Mouse (Mus musculus) forebrain, embryonic 13.5 days (tissue): ENCODE results near the gene Gpr180. TPM values are rescaled to one million over a fixed set of nuclear protein-coding genes. Genes with fewer than 3 reads are reported as not detected.
A peak's percentile ranks its signal among the peaks of the same experiment; 100 is the strongest.

Experiments
- ATAC-seq: fragments of 200-750 bp; cut with Nextera tagmentation; 2 replicates; pipeline ENCODE4 v1.8.0; 2017
- H3K27ac ChIP-seq: fragments of 300-500 bp; sonication (generic); 2 replicates; pipeline ENCODE4 v1.5.1; 2015; ENCODE audit warnings: inconsistent platforms, mild to moderate bottlenecking, moderate library complexity
- H3K27me3 ChIP-seq: fragments of 300-500 bp; sonication (generic); 2 replicates; pipeline ENCODE4 v1.6.1; 2015; ENCODE audit warnings: mild to moderate bottlenecking, inconsistent platforms
- H3K36me3 ChIP-seq: fragments of 300-500 bp; sonication (generic); 2 replicates; pipeline ENCODE4 v1.6.1; 2015; ENCODE audit warnings: mild to moderate bottlenecking, inconsistent platforms; ENCODE audit not compliant: poor library complexity, severe bottlenecking
- H3K4me1 ChIP-seq: fragments of 300-500 bp; sonication (generic); 2 replicates; pipeline ENCODE4 v1.6.1; 2015; ENCODE audit warnings: inconsistent platforms
- H3K4me2 ChIP-seq: fragments of 300-500 bp; sonication (generic); 2 replicates; pipeline ENCODE4 v1.6.1; 2015; ENCODE audit warnings: inconsistent platforms, mild to moderate bottlenecking, moderate library complexity
- H3K4me3 ChIP-seq: fragments of 300-500 bp; sonication (generic); 2 replicates; pipeline ENCODE4 v1.5.1; 2015; ENCODE audit warnings: mild to moderate bottlenecking, inconsistent platforms
- H3K9ac ChIP-seq: fragments of 300-500 bp; sonication (generic); 2 replicates; pipeline ENCODE4 v1.6.1; 2015; ENCODE audit warnings: mild to moderate bottlenecking, inconsistent platforms
- H3K9me3 ChIP-seq: fragments of 300-500 bp; sonication (generic); replicated peaks from 2 replicates; pipeline ENCODE4 v1.6.1; 2016; ENCODE audit warnings: inconsistent platforms
- WGBS: fragments of 180-500 bp; shearing (Covaris S2); methylation state at CpG from one replicate; pipeline ENCODE4 v1.1.7; 2015; 5-methylcytosine and 5-hydroxymethylcytosine counted together
- polyA plus RNA-seq: library from polyadenylated mRNA; unstranded; fragments of >200 nt; fragmentation: Nextera tagmentation; extraction: Ambion mirVana; gene quantifications from 2 replicates; pipeline ENCODE4 v1.2.1, GENCODE M21; 2015

Gpr180 gene
- polyA plus RNA-seq, 1 experiment from 2014 or later: 28.1 TPM

DNA sequence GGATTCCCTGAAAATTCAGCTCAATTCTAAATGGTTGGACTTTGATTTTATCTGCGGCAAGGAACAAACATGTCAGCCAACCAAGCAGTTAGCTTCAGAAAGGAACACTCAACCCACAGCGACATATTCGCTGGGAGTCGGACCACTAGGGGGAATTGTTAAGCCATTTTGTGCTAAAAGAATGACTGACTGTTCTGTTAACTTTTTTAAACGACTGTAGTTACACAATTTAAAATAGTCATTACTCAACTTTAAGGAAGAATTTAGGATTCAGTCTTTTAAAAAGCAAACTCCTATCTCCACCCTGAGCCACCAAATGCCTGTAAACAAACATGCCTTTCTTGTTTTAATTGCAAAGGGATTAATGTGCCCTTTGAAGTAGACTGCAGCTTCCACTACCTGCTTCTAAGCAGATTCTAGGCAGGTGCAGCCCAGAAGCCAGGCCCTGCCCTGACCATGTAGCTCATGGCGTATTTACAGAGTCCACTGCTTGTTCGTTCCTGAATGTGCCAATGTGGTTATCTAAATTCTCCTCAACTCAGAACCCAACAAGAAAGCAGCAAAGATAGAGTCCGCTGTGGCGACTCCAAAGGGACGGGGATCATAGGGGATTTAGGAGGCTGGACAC is 56.2 kb downstream of the Gpr180 start:
- Histone ChIP-seq H3K27ac (no peak overlapping the region), H3K4me1 (peaks cover 8% of the 10 kb centered on the region), H3K36me3 (no peaks in the 10 kb centered on the region), H3K9ac (no peak overlapping the region), H3K27me3 (peaks cover 38% of the 10 kb centered on the region), H3K9me3 (no peaks in the 10 kb centered on the region), H3K4me2 (peak overlapping the region; percentile 26), H3K4me3 (no peak overlapping the region)
- ATAC-seq: no peak
- 19% methylated on average over 10 of the region's 10 CpGs for WGBS

GRCm38 (mm10) chr14:118193663-118194062 is 56.7 kb downstream of the Gpr180 start:
- Histone ChIP-seq H3K4me2 (peak overlapping the region; percentile 26), H3K9me3 (no peaks in the 10 kb centered on the region), H3K27ac (no peak overlapping the region), H3K27me3 (peaks cover 38% of the 10 kb centered on the region), H3K4me3 (no peak overlapping the region), H3K9ac (no peak overlapping the region), H3K4me1 (peaks cover 8% of the 10 kb centered on the region), H3K36me3 (no peaks in the 10 kb centered on the region)
- 11% methylated on average over 10 of the region's 10 CpGs for WGBS
- ATAC-seq: no peak

- Histone ChIP-seq H3K27me3 (peaks cover 40% of the 10 kb centered on the region), H3K4me3 (no peak overlapping the region), H3K4me2 (0 out of 2 replicates have a peak overlapping the region, but pooled peaks have one; percentile 18), H3K27ac (no peak overlapping the region), H3K4me1 (peaks cover 8% of the 10 kb centered on the region), H3K9me3 (no peaks in the 10 kb centered on the region), H3K36me3 (no peaks in the 10 kb centered on the region), H3K9ac (no peak overlapping the region)
- WGBS: 51% methylated on average over 13 of the region's 13 CpGs
- ATAC-seq: no peak
Measured at GRCm38 (mm10) chr14:118194219-118194914, 57.4 kb downstream of the Gpr180 start.

DNA sequence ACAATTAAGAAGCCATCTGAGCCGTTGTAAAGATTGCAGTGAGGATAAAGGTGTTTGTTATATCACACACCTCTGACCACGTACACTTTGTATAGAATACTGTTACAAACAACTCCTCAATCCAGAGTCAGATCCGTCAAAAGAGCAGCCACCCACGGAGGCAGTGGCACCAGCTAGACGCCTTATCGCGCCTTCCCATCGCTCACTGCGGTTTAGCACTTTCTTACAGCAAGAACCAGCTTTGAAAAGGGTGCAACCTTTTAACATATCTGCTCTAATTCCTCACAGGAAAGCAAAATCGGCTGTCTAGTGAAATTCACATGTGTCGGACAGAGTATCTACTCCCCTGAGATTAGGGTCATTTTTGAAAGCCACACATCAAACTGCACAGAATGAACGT is 60.1 kb downstream of the Gpr180 start:
- no peak overlapping the region for H3K27ac ChIP-seq
- no peak overlapping the region for H3K9ac ChIP-seq
- H3K4me1 ChIP-seq: peaks cover 8% of the 10 kb centered on the region
- WGBS: 68% methylated on average over 12 of the region's 12 CpGs
- H3K4me2 ChIP-seq: no peak overlapping the region
- H3K27me3 ChIP-seq: peaks cover 42% of the 10 kb centered on the region
- ATAC-seq: no peak
- no peaks in the 10 kb centered on the region for H3K9me3 ChIP-seq
- no peak overlapping the region for H3K4me3 ChIP-seq
- no peaks in the 10 kb centered on the region for H3K36me3 ChIP-seq

- H3K4me3 ChIP-seq: no peak overlapping the region
- no peaks in the 10 kb centered on the region for H3K36me3 ChIP-seq
- no peaks in the 10 kb centered on the region for H3K4me1 ChIP-seq
- H3K4me2 ChIP-seq: no peak overlapping the region
- 88% methylated on average over 3 of the region's 3 CpGs for WGBS
- H3K9ac ChIP-seq: no peak overlapping the region
- H3K27me3 ChIP-seq: peaks cover 22% of the 10 kb centered on the region
- H3K27ac ChIP-seq: no peak overlapping the region
- H3K9me3 ChIP-seq: 0 out of 2 replicates have a peak, but pooled peaks cover 3% of the 10 kb centered on the region
- no peak for ATAC-seq
Measured at GRCm38 (mm10) chr14:118200731-118201130, 63.8 kb downstream of the Gpr180 start.

DNA sequence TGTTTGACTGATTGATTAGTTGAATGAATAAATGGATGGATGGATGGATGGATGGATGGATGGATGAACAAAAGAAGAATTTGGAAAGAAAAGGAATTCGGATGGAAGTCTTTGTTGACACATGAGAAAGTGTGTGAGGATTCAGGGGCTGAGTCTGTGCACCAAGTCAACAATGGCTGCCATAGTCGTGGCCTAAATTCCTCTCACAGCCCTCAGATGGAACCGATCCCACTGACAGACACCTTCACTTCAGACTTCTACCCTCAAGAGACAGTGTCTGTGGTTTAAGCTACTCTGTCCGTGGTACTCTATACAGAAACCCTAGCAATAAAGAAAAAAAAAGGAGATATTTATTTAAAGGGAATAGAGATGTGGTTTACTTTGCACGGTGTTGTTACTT is 65.0 kb downstream of the Gpr180 start:
- H3K36me3 ChIP-seq: no peaks in the 10 kb centered on the region
- H3K4me2 ChIP-seq: no peak overlapping the region
- H3K9ac ChIP-seq: no peak overlapping the region
- peaks cover 11% of the 10 kb centered on the region; the same call in 1 of the 2 replicates for H3K27me3 ChIP-seq
- H3K4me1 ChIP-seq: no peaks in the 10 kb centered on the region
- no peak overlapping the region for H3K4me3 ChIP-seq
- no peak overlapping the region for H3K27ac ChIP-seq
- WGBS: 90% methylated on average over 5 of the region's 5 CpGs
- 0 out of 2 replicates have a peak, but pooled peaks cover 3% of the 10 kb centered on the region for H3K9me3 ChIP-seq
- ATAC-seq: no peak

DNA sequence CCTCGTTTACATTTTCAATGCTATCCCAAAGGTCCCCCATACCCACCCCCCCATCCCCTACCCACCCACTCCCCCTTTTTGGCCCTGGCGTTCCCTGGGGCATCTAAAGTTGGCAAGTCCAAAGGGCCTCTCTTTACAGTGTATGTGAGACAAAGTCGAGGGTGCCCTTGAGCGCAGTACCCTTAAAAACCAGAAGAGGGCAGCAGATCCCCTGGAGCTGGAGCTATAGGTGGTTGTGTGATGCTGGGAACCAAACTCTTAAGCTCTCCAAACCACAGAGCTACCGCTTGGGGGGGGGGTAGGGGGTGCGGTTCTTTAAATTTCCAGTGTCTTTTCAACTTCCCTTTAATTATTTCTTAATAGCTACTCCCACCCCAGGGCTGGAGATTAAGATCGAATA is 66.1 kb downstream of the Gpr180 start:
- no peak overlapping the region for H3K9ac ChIP-seq
- H3K27ac ChIP-seq: no peak overlapping the region
- H3K4me3 ChIP-seq: no peak overlapping the region
- ATAC-seq: no peak
- 0 out of 2 replicates have a peak, but pooled peaks cover 5% of the 10 kb centered on the region for H3K27me3 ChIP-seq
- 84% methylated on average over 7 of the region's 7 CpGs for WGBS
- peaks cover 6% of the 10 kb centered on the region for H3K9me3 ChIP-seq
- no peaks in the 10 kb centered on the region for H3K36me3 ChIP-seq
- H3K4me2 ChIP-seq: no peak overlapping the region
- no peaks in the 10 kb centered on the region for H3K4me1 ChIP-seq

- no peak overlapping the region for H3K4me2 ChIP-seq
- peaks cover 12% of the 10 kb centered on the region for H3K27me3 ChIP-seq
- no peak overlapping the region for H3K27ac ChIP-seq
- H3K9me3 ChIP-seq: peaks cover 6% of the 10 kb centered on the region
- WGBS: 90% methylated on average over 3 of the region's 3 CpGs
- no peaks in the 10 kb centered on the region for H3K36me3 ChIP-seq
- no peak for ATAC-seq
- H3K4me3 ChIP-seq: no peak overlapping the region
- H3K4me1 ChIP-seq: peaks cover 3% of the 10 kb centered on the region; the same call in 1 of the 2 replicates
- no peak overlapping the region for H3K9ac ChIP-seq
Measured at GRCm38 (mm10) chr14:118207347-118207746, 70.4 kb downstream of the Gpr180 start.

DNA sequence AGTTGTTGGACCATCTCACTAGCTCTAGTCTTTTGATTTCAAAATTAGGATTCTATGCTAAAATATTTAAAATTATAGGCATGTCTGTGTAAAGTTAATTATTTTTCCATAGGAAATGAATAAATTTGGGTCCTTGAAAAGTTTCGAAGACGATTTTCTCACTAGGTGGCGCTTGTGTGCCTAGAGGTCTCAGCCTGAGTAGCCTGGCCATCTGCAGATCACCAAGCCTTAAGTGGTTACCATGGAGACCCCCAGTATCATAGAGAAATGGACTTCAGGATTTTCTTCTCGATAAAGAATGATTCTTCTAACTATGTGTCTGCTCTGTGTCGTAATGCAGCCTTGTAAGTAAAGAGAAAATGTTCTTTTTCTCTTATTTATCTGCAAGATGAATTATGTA is 72.7 kb downstream of the Gpr180 start:
- Histone ChIP-seq H3K36me3 (no peaks in the 10 kb centered on the region), H3K4me1 (peaks cover 8% of the 10 kb centered on the region; the same call in 1 of the 2 replicates), H3K4me2 (no peak overlapping the region), H3K27ac (no peak overlapping the region), H3K9me3 (peaks cover 3% of the 10 kb centered on the region), H3K9ac (no peak overlapping the region), H3K4me3 (no peak overlapping the region), H3K27me3 (peaks cover 27% of the 10 kb centered on the region)
- peak; percentile 54; the same call in 1 of the 2 replicates for ATAC-seq
- 5% methylated on average over 5 of the region's 5 CpGs for WGBS

DNA sequence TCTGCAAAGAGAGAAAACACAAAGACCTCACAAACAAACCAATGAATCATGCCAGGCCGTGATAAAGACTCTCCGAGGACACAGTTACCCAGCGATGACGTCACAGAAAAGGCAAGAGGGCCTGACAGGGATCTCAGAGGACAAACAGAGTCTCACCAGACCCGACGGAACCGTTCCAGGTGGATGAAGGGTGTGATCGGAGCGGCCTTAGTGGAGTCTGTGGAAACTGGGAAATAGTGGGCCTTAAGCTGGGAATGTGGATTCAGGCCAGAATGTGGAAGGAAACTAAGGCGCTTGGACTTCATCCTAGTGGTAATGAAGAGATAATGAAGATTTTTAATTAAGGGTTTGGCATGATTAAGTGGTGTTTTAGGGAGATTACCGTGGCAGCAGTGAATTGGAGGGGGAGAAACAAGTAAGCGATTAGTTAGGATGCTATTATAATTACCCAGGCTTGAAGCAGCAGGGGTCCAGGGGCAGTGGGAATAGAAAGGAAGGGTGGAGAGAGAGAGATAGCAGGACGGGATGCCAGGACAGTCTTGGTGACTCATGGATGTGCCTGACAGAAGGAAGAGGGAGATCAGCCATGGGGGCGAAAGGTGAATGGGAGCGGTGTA is 75.3 kb downstream of the Gpr180 start:
- Histone ChIP-seq H3K27me3 (peaks cover 52% of the 10 kb centered on the region), H3K36me3 (no peaks in the 10 kb centered on the region), H3K4me2 (no peak overlapping the region), H3K4me3 (no peak overlapping the region), H3K27ac (no peak overlapping the region), H3K9me3 (peaks cover 3% of the 10 kb centered on the region), H3K9ac (no peak overlapping the region), H3K4me1 (peaks cover 8% of the 10 kb centered on the region; the same call in 1 of the 2 replicates)
- 47% methylated on average over 15 of the region's 15 CpGs for WGBS
- ATAC-seq: peak; percentile 69; the same call in 1 of the 2 replicates
